Mouse (Mus musculus) hindbrain, postnatal 0 days (tissue): Measurements from ENCODE around the gene Cdon. TPM values are rescaled to one million over a fixed set of nuclear protein-coding genes. Genes with fewer than 3 reads are reported as not detected.

Experiments
- ATAC-seq: fragments of 200-750 bp; cut with Nextera tagmentation; 2 replicates; pipeline ENCODE4 v1.8.0; 2017; ENCODE audit warnings: mild to moderate bottlenecking, moderate TSS enrichment, moderate library complexity
- DNase-seq: peaks from one replicate; pipeline ENCODE4 v3.0.0-alpha.2; 2015; ENCODE audit warnings: low spot score
- H3K27ac ChIP-seq: fragments of 300-500 bp; sonication (generic); 2 replicates; pipeline ENCODE4 v1.5.1; 2014; ENCODE audit warnings: mild to moderate bottlenecking
- H3K27me3 ChIP-seq: fragments of 300-500 bp; sonication (generic); 2 replicates; pipeline ENCODE4 v1.6.1; 2014; ENCODE audit warnings: low read length, mixed read lengths; ENCODE audit not compliant: insufficient read depth
- H3K36me3 ChIP-seq: fragments of 300-500 bp; sonication (generic); 2 replicates; pipeline ENCODE4 v1.6.1; 2014; ENCODE audit warnings: low read length, mixed read lengths; ENCODE audit not compliant: insufficient read depth
- H3K4me1 ChIP-seq: fragments of 300-500 bp; sonication (generic); 2 replicates; pipeline ENCODE4 v1.6.1; 2014; ENCODE audit warnings: antibody characterized with exemption, low read length, mixed read lengths; ENCODE audit not compliant: insufficient read depth
- H3K4me2 ChIP-seq: fragments of 300-500 bp; sonication (generic); 2 replicates; pipeline ENCODE4 v1.6.1; 2014; ENCODE audit warnings: low read depth, mild to moderate bottlenecking, low read length, moderate library complexity, mixed read lengths
- H3K4me3 ChIP-seq: fragments of 300-500 bp; sonication (generic); 2 replicates; pipeline ENCODE4 v1.5.1; 2014; ENCODE audit warnings: low read length
- H3K9ac ChIP-seq: fragments of 300-500 bp; sonication (generic); replicated peaks from 2 replicates; pipeline ENCODE4 v1.6.1; 2014; ENCODE audit warnings: mild to moderate bottlenecking, low read length, moderate library complexity, mixed read lengths
- H3K9me3 ChIP-seq: fragments of 300-500 bp; sonication (generic); 2 replicates; pipeline ENCODE4 v1.6.1; 2016; ENCODE audit warnings: low read length, mixed read lengths
- CTCF ChIP-seq: IDR thresholded peaks from 2 replicates; pipeline ENCODE4 v1.5.1; 2016; ENCODE audit warnings: antibody characterized with exemption, control low read depth, low read depth
- WGBS: fragments of 180-500 bp; shearing (Covaris S2); extraction: QIAGEN DNeasy Blood & Tissue Kit; methylation state at CpG from one replicate; pipeline ENCODE4 v1.1.7; 2014; 5-methylcytosine and 5-hydroxymethylcytosine counted together
- polyA plus RNA-seq: library from polyadenylated mRNA; unstranded; fragments of >200 nt; fragmentation: Nextera tagmentation; extraction: Ambion mirVana; gene quantifications from 2 replicates; pipeline ENCODE4 v1.2.1, GENCODE M21; 2015
- total RNA-seq: library from RNA; depleted of rRNA; stranded (reverse); fragments of >200 nt; gene quantifications from 2 replicates; pipeline ENCODE4 v1.2.3, GENCODE M21; 2014

The Cdon gene
- total and polyA plus RNA-seq, 2 experiments from 2014 or later: 1.0 to 10.6 TPM

DNA sequence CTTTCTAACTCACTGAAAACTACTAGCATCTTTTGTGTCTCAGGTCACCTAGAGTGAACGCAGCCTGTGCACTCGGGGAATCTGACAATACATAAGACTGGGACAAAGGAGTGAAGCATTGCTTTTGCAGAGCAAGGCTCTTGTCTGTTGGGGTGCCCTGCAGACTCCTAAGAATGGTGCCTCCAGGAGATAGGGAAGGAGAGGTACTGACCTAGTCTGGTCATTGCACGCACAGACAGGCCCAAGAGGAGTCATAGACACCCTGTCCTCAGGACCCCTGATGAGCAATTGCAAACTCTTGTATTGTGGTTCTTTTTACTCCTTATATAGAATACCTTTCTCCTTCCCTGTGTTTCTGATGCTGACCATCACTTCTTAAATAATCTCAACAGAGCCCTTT is 13.4 kb downstream of the Cdon start:
- Histone ChIP-seq H3K4me2 (no peak overlapping the region), H3K9ac (no peak overlapping the region), H3K27ac (no peak overlapping the region), H3K27me3 (no peaks in the 10 kb centered on the region), H3K9me3 (no peaks in the 10 kb centered on the region), H3K4me3 (no peak overlapping the region), H3K4me1 (no peaks in the 10 kb centered on the region), H3K36me3 (no peaks in the 10 kb centered on the region)
- ATAC-seq (no peak), DNase-seq (no peak)
- 42% methylated on average over 3 of the region's 3 CpGs for WGBS
- TF ChIP-seq CTCF: no peak

DNA sequence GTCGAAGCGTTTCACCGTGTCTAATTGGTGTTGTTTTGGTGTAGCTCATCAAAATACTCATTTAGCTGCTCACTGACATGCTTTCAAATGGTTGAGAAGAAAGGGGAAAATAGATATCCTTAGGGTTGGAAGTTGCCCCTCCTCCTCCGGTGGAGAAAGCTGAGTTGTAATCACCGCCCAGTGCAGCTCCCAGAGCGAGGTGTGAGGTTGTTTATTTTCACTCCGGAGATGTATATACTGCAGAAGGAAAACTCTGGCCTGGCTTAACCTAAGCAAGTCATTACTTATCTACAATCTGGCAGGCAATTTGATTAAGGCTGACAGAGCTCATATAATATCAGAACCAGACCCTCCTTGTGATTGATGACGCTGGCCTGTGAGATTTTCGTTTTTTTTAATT is 14.6 kb downstream of the Cdon start:
- Histone ChIP-seq H3K9me3 (no peaks in the 10 kb centered on the region), H3K9ac (no peak overlapping the region), H3K4me3 (no peak overlapping the region), H3K27me3 (no peaks in the 10 kb centered on the region), H3K27ac (no peak overlapping the region), H3K4me1 (no peaks in the 10 kb centered on the region), H3K4me2 (no peak overlapping the region), H3K36me3 (no peaks in the 10 kb centered on the region)
- ATAC-seq (no peak), DNase-seq (no peak)
- TF ChIP-seq CTCF: no peak
- 31% methylated on average over 9 of the region's 9 CpGs for WGBS

DNA sequence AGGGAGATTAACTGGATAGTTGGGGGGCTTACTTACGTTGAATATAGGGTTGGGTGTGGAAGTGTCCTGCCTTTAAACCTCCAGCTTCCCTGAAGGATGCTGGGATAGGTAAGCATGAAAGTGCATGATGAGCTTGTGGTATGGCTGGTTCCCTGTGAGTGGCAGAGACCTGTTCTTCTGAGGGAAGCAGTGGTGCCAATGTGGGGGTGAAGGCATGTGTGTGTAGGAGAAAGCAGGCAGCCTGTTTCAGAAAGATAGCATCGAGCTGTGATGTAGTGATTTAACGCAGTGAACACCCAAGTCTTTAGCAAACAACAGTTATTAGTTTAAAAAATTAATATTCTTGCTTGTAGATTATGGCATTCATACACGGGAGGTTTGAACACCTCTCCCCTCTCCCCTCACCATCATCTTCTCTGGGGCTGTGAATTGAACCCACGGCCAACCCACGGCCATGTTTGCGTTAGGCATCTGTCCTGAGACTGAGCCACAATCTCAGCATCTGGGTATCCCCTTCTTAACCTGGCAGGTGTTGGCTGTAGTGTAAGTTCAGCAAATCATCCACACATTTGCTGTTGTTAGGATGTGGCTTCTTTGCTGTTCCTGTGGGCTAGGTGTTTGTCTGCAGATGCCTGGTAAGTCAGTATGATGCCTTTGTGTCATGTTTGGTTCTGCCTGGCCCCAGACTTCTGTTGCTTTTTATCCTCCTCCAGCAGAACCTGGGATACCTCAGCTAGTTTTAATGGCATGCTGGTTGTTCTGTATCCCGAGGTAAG is 17.5 kb downstream of the Cdon start:
- Histone ChIP-seq H3K9ac (no peak overlapping the region), H3K27me3 (no peaks in the 10 kb centered on the region), H3K4me1 (no peaks in the 10 kb centered on the region), H3K36me3 (no peaks in the 10 kb centered on the region), H3K4me3 (no peak overlapping the region), H3K27ac (0 out of 2 replicates have a peak overlapping the region, but pooled peaks have one; percentile 36), H3K4me2 (no peak overlapping the region), H3K9me3 (no peaks in the 10 kb centered on the region)
- no peak for DNase-seq
- no peak for ATAC-seq
- WGBS: 71% methylated on average over 8 of the region's 8 CpGs
- no peak for TF ChIP-seq CTCF

DNA sequence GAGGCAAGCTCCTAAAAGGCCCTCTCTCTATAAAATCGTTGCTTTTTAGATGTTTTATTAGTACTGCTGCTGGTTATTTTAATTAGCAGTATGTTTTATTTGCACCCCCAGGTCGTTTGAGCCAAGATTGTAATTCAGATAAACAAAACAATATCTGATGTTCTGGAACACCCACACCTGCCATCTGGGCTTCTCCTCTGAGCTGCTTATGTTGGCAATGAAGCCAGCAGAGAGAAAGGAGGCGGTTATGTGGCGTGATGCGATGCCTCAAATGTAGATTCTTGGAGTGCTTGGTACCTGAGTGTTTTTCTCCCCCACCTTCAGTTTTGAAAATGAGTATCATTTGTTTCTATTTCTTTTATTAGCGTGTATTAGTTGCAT is 18.1 kb downstream of the Cdon start:
- Histone ChIP-seq H3K4me3 (no peak overlapping the region), H3K9me3 (no peaks in the 10 kb centered on the region), H3K4me1 (no peaks in the 10 kb centered on the region), H3K9ac (no peak overlapping the region), H3K27ac (0 out of 2 replicates have a peak overlapping the region, but pooled peaks have one; percentile 36), H3K36me3 (no peaks in the 10 kb centered on the region), H3K27me3 (no peaks in the 10 kb centered on the region), H3K4me2 (no peak overlapping the region)
- peak; percentile 37 for DNase-seq
- no peak for ATAC-seq
- no peak for TF ChIP-seq CTCF
- 55% methylated on average over 6 of the region's 6 CpGs for WGBS

DNA sequence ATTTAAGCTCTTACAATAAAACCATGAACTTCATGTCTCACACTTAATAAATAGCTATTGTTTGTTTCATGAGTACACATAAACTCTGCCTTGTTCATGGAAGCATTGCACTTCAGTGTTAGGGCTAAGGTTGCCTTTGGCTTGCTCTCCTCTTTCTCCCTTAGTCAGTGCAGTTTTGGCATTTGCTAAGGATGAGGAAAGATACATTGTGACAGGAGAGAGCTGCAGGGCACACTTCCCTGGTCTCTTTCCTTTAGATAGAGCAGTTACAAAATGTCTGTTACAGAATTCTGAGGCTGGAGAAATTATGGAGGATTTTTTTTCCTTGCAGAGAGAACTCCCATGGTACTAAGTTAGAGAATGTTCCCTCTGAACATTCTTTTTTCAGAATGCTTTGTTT is 18.8 kb downstream of the Cdon start:
- Histone ChIP-seq H3K9ac (no peak overlapping the region), H3K27ac (no peak overlapping the region), H3K27me3 (no peaks in the 10 kb centered on the region), H3K4me2 (no peak overlapping the region), H3K4me3 (no peak overlapping the region), H3K36me3 (no peaks in the 10 kb centered on the region), H3K9me3 (no peaks in the 10 kb centered on the region), H3K4me1 (no peaks in the 10 kb centered on the region)
- ATAC-seq (no peak), DNase-seq (no peak)
- TF ChIP-seq CTCF: no peak

DNA sequence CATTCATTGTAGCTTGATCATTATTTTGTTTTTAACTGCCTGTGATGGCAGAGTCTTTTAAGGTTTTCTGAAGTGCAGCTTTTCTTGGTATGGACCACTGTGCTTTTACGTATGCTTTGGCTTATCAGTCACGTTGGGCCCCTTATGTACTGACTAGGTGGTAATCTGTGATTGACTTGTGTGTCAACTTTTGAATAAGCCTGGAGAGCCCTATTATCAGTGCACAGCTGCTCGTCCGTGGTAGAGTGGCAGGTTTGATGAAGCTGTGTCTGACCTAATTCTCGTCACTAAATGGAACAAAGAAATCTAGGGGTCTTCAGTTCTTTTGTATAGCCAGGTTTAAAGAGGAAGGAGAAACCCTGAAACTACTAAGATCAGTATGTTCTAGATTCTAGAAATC is 21.5 kb downstream of the Cdon start:
- H3K27ac ChIP-seq: no peak overlapping the region
- H3K9me3 ChIP-seq: no peaks in the 10 kb centered on the region
- WGBS: 33% methylated on average over 5 of the region's 5 CpGs
- no peak overlapping the region for H3K4me2 ChIP-seq
- DNase-seq (no peak), ATAC-seq (no peak)
- H3K4me1 ChIP-seq: no peaks in the 10 kb centered on the region
- no peak for TF ChIP-seq CTCF
- H3K27me3 ChIP-seq: no peaks in the 10 kb centered on the region
- no peak overlapping the region for H3K9ac ChIP-seq
- H3K36me3 ChIP-seq: no peaks in the 10 kb centered on the region
- H3K4me3 ChIP-seq: no peak overlapping the region
